Comparison of ENCODE assay signal across 9 mouse cellular contexts in genomic region chr3:83129151-83129550, GRCm38 (mm10). TPM values are rescaled to one million over a fixed set of nuclear protein-coding genes. Genes with fewer than 3 reads are reported as not detected.
A peak's percentile ranks its signal among the peaks of the same experiment; 100 is the strongest.
DNase-seq lines count a peak whose midpoint lies in the region; ATAC-seq and TF ChIP-seq lines count a peak whose summit lies in the region.
"Had no signal": no experiment of that assay in that cellular context is flagged by ENCODE, and none has a peak within 500 bp of the region (broad histone marks: within the 10 kb centered on the region; RNA-seq: fewer than 3 reads in every experiment).

No protein-coding gene starts in this region.

- no peaks in the 10 kb centered on the region for H3K36me3 ChIP-seq in embryonic facial prominence, embryonic 15.5 days
- no peaks in the 10 kb centered on the region for H3K36me3 ChIP-seq in intestine, embryonic 14.5 days (ENCODE audit: control insufficient read depth, insufficient read depth, low read length)
- no peaks in the 10 kb centered on the region for H3K36me3 ChIP-seq in neural tube, embryonic 14.5 days (ENCODE audit: control insufficient read depth, insufficient read depth, low read length)

- no peak for ATAC-seq in embryonic facial prominence, embryonic 15.5 days (ENCODE audit: insufficient number of reproducible peaks, low FRiP score, low TSS enrichment, low read depth)
- no peak for ATAC-seq in intestine, embryonic 14.5 days (replicated peaks; ENCODE audit: low FRiP score, low TSS enrichment, low read depth)
- ATAC-seq in neural tube, embryonic 14.5 days (ENCODE audit: low read depth), result no peak
- ATAC-seq in inflammation-experienced regulatory T-cells, adult 6 months, result no peak

- WGBS in embryonic facial prominence, embryonic 15.5 days, result 2% methylated on average over 22 of the region's 22 CpGs
- 4% methylated on average over 22 of the region's 22 CpGs for WGBS in intestine, embryonic 14.5 days
- WGBS in neural tube, embryonic 14.5 days, result 1% methylated on average over 22 of the region's 22 CpGs

- no peaks in the 10 kb centered on the region for H3K9me3 ChIP-seq in embryonic facial prominence, embryonic 15.5 days (replicated peaks)
- no peaks in the 10 kb centered on the region for H3K9me3 ChIP-seq in intestine, embryonic 14.5 days (ENCODE audit: control insufficient read depth, low read length)
- no peaks in the 10 kb centered on the region for H3K9me3 ChIP-seq in neural tube, embryonic 14.5 days (ENCODE audit: control insufficient read depth, low read length)

- TF ChIP-seq CTCF in layer of hippocampus, adult 2 months (conservative IDR thresholded peaks at IDR 0.05), result no peak

- peak overlapping the region; percentile 98 for H3K4me2 ChIP-seq in embryonic facial prominence, embryonic 15.5 days (replicated peaks)
- peak overlapping the region; percentile 98 for H3K4me2 ChIP-seq in intestine, embryonic 14.5 days (ENCODE audit: low read length)
- peak overlapping the region; percentile 100 for H3K4me2 ChIP-seq in neural tube, embryonic 14.5 days (ENCODE audit: low read depth, low read length)

- peak overlapping the region; percentile 60 for H3K4me3 ChIP-seq in layer of hippocampus, adult 2 months
- H3K4me3 ChIP-seq in embryonic facial prominence, embryonic 15.5 days (replicated peaks), result peak overlapping the region; percentile 55
- H3K4me3 ChIP-seq in intestine, embryonic 14.5 days (ENCODE audit: low read depth, low read length), result peak overlapping the region; percentile 45
- peak overlapping the region; percentile 51 for H3K4me3 ChIP-seq in neural tube, embryonic 14.5 days (ENCODE audit: low read depth, low read length)

- 0 out of 2 replicates have a peak overlapping the region, but pooled peaks have one; percentile 18 for H3K9ac ChIP-seq in embryonic facial prominence, embryonic 15.5 days
- no peak overlapping the region for H3K9ac ChIP-seq in intestine, embryonic 14.5 days (ENCODE audit: low read length)
- peak overlapping the region; percentile 59 for H3K9ac ChIP-seq in neural tube, embryonic 14.5 days (replicated peaks; ENCODE audit: low read depth, low read length)

- H3K4me1 ChIP-seq in embryonic facial prominence, embryonic 15.5 days, result peaks cover 40% of the 10 kb centered on the region
- H3K4me1 ChIP-seq in intestine, embryonic 14.5 days (replicated peaks; ENCODE audit: control insufficient read depth, insufficient read depth, low read length), result peaks cover 15% of the 10 kb centered on the region
- peaks cover 14% of the 10 kb centered on the region; the same call in 1 of the 2 replicates for H3K4me1 ChIP-seq in neural tube, embryonic 14.5 days (ENCODE audit: control insufficient read depth, insufficient read depth, low read length)

- DNase-seq in layer of hippocampus, adult 2 months (ENCODE audit: low spot score in 2 of 2), result no peak
- no peak for DNase-seq in layer of hippocampus, postnatal 25 days (ENCODE audit: extremely low spot score in 1 of 2, low spot score in 1 of 2)
- peak; percentile 62 for DNase-seq in intestine, embryonic 14.5 days (ENCODE audit: low spot score)
- DNase-seq in cerebellum, adult 8-10 months, result no peak
- DNase-seq in embryo, embryonic 9.5 days (ENCODE audit: extremely low spot score), result no peak
- DNase-seq: thymus, postnatal 36 days had no signal

- H3K27me3 ChIP-seq in embryonic facial prominence, embryonic 15.5 days, result peaks cover 65% of the 10 kb centered on the region
- H3K27me3 ChIP-seq in intestine, embryonic 14.5 days (replicated peaks; ENCODE audit: control insufficient read depth, insufficient read depth, low read length), result peaks cover 61% of the 10 kb centered on the region
- H3K27me3 ChIP-seq in neural tube, embryonic 14.5 days (ENCODE audit: control insufficient read depth, insufficient read depth, low read length), result peaks cover 20% of the 10 kb centered on the region

- no peak overlapping the region for H3K27ac ChIP-seq in layer of hippocampus, adult 2 months
- H3K27ac ChIP-seq in embryonic facial prominence, embryonic 15.5 days (replicated peaks), result no peak overlapping the region
- H3K27ac ChIP-seq in intestine, embryonic 14.5 days (ENCODE audit: low read depth), result no peak overlapping the region
- H3K27ac ChIP-seq in neural tube, embryonic 14.5 days (ENCODE audit: low read depth, low read length), result no peak overlapping the region

RNA-seq across cellular contexts. Expression of gene Dchs2, which starts 1.4 kb away (rescaled TPM):
- total RNA-seq in layer of hippocampus, adult 2 months (2021), result 1 to 10 TPM; 3.2 to 3.7 TPM
- 1 to 10 TPM; 3.6 to 3.7 TPM for total RNA-seq in layer of hippocampus, postnatal 25 days (2021)
- 1.1 and 1.2 TPM in 2 replicates for polyA plus RNA-seq in embryonic facial prominence, embryonic 15.5 days (2015; fragmentation: Nextera tagmentation; extraction: Ambion mirVana)
- 0.55 and 0.58 TPM in 2 replicates for polyA plus RNA-seq in intestine, embryonic 14.5 days (2014; fragmentation: Nextera tagmentation; extraction: Ambion mirVana)
- 2.6 and 3.1 TPM in 2 replicates for polyA plus RNA-seq in neural tube, embryonic 14.5 days (2014; fragmentation: Nextera tagmentation; extraction: Ambion mirVana)
- polyA plus RNA-seq in inflammation-experienced regulatory T-cells, adult 6 months (2017; shearing (Covaris generic)), result not detected
